Mouse (Mus musculus) adrenal gland, postnatal 25 days (tissue): Measurements from ENCODE around the gene Kcnb1. TPM values are rescaled to one million over a fixed set of nuclear protein-coding genes. Genes with fewer than 3 reads are reported as not detected.
A peak's percentile ranks its signal among the peaks of the same experiment; 100 is the strongest.
"Not testable (repeated sequence)": the region's sequence is repeated elsewhere in the genome, so short reads cannot be mapped to it uniquely, and the experiment has no call there.

Source experiments
- DNase-seq: peaks from one replicate; pipeline ENCODE4 v3.0.0; 2021; ENCODE audit warnings: mixed read lengths
- total RNA-seq: library from RNA; stranded (reverse); gene quantifications from 2 replicates; pipeline ENCODE4 v1.2.3, GENCODE M21; 2021

Kcnb1 gene
- total RNA-seq, 1 experiment from 2014 or later = 14.5 TPM

- not testable (repeated sequence) for DNase-seq
Measured at GRCm38 (mm10) chr2:167204686-167205085, 14.7 kb upstream of the Kcnb1 start.

DNA sequence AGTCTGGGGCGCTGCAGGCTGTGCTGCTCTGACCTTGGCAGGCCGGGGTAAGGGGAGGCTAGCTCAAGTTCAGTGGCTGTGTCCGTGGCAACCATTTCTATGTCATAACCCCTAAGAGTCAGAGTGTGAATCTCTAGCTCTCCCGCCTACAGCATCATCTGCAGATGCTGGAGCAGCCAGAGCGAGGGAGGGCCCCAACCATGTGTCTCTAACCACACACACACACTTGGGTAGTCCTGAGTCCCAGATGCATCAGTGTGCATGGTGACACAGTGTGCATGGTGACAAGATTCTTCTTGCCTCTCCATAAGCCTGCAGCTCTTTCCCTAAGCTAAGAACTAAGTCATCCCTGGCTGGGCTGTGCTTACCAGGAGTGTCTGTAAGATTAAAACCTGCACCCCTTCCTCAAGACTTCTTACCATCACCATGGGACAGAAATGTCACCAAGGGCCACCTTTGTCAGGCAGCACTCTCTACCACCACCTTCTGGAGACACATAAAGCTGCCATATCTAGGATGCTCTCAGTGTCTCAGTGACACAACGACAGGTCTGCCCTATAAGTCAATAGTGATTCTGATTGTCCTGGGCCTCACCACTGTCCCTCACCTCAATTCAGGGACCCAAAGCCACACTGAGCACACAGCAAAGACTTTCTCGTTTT, 13.7 kb upstream of the Kcnb1 start:
- DNase-seq = no peak

DNA sequence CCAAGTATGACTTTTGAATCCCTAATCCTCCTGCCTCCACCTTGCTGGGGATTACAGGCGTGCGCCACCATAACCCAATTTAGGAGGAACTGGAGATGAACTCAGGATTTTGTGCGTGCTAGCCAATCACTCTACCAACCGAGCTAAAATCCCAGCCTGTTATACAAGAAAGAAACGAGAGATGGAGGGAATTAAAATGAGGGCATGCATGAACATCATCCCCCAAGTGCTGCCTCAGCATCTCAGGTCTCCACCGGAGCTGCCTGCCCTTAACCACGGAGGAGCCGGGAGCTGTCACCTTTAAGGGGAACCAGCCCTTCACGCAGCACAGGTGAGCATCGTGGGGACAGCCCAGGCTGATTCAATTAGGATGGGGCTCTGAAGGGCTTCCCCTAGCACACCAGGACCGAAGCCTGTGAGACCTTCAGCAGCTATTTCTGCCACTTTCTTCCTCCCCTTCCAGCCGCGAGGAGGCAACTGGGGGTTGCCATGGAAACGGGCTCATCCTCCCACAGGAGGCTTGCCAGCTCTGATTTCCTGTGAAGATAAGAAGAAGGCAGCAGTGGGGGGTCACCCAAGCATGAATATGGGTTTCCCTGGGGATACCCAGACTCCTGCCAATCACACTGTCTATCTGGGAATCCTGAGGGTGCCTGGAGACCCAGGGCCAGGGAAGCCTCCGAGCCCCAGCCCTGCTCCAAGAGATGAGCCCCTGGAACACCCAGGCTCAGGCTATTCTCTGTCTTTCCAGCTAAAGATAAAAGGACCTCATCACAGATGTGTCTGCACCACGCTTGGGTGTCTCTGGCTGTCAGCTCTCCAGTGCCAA, 11.7 kb upstream of the Kcnb1 start:
- peak; percentile 35 for DNase-seq

DNA sequence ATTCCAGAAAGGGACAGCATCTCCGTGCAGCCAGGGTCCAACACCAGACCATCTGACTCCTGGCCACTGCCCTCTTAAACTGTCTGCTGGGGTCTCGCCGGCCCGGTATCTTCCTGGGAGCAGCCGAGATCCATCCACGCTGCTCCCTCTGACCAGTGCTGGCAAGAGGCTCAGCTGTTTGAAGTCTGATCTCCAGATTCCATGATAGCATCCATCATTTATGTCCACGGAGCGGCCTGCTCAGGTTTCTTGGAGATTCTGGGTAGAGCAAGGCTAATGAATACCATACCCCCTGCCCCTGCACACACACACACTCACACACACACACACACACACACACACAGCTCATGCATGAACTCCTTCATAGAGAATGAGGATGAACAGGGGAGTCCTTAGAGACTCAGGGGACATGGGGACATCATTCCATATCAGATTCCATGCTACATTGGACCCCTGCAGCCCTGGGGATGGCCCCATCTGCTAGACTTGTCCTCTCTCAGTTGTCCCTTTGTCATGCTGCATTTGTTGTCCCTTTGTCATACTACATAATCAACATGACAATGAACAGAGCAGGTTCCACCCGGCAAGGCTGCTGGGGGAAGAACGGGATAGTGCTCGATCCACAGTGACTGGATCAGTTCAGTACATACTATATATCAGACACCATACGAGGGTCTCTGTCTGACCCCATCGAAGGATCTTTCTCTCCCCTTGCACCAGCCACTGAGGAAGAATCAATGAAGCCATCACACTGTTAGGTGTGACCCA, 8.9 kb upstream of the Kcnb1 start:
- DNase-seq = no peak

DNA sequence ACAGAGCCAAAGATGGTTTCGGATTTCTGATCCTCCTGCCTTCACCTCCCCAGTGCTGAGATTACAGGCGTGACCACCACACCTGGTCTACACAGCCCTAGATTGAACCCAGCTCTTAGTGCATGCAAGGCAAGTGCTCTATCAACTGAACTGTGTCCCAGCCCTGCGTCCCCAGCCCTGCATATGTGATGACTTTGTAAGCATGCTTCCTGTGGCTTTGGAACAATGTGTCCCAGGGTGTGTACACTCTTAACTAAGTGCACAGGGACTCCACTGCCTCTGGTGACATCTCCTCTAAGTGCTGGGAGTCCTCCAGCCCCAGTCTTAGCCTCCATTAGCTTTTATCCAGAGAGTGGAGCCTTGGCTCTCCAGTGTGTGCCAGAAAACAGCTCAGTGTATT, 3.4 kb upstream of the Kcnb1 start:
- no peak for DNase-seq

DNA sequence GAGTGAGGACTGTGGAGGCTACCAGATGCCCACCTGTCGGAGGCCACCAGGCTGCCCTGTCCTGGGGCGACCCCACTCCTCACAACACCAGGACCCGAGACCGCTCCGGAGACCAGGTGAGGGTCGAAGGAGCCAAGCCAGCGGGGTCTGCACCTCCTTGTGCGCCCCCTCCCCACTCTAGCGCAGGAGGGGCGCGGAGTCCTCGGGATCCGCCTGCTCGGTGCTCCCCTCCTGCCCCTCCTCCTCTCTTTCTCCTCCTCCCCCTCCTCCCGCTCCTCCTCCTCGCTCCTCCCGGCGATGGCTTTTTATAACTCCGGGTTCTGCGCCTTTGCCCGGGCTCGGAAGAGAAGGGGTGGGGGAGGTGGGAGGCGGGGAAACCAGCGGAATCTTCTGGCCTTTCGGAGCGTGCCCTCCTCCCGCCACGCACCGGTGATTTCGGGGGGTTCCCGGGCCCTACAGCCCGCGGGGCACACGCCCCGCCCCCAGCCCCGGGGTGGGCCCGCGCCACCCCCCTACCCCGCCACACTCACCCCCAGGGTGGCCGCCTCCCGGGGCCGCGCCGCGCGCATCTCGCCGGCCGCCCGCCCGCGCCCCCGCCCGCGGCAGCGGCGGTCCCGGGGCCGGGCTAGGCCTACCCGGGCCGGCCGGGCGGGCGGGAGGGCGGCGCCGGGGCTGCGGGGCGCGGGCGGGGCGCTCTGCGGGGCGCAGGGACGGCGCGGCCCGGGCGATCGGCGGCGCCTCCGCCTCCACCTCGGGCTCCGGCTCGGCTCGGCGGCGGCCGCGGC, 472 bp downstream of the Kcnb1 start:
- DNase-seq = peak; percentile 30

DNA sequence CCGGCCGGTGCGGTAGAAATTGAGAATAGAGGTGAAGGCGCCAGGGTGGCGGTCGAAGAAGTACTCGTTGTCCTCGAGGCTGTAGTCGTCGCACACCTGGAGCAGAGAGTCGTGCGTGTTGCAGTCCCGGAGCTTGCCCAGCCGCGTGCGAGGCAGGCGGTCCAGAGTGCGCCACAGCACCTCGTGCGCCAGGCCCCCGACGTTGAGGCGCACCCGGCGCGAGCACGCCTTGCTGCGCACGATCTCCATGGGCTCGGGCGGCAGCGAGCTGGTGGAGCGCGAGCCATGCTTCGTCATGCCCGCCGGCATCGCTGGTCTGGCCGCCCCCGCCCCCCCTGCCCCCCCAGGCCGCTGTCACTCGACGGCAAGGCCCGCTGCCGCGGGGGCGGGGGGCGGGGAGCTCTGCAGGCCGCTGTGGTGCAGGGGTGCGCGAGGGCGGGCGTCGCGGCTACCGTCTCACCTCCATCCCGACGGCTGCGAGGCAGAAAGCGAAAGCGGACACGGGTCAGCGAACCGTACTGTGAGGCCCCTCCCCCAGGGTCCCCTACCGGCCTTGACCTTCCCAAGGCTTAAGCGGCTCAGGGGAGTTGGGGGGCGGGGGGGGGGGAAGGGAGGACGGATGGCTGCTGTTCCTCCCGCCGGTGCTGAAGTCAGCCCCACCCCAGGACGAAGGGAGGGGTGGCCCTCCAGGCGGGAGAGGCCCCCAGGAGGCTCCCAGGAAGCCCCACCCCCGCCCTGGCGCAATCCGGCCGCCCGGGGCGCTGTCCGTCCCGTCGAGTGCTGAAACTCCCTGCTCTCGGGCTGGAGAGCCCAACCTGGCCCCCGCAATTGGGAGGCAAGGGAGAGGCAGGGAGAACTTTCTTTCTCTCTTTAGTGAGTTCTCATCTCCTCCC, 1.4 kb downstream of the Kcnb1 start:
- peak; percentile 91 for DNase-seq

DNA sequence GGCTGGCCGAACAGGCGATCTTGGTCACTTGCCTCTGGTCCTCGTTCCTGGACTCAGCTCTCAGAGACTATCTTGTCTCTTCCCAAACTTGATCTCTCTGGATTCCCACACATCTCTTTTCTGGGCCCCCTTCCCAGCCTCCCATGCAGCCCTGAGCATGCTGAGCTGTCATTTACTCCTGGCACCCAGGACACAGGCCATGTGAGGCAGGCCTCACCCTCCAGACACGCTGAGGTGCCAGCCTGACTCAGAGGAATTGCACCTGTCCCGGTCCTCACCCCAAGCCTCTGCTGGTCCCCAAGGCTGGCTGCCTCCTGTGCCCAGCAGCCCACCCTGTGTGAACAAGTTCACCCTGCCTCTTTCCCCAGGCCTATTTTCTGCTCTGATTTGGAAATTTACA, 2.8 kb downstream of the Kcnb1 start:
- no peak for DNase-seq

GRCm38 (mm10) chr2:167186544-167186943, 3.4 kb downstream of the Kcnb1 start:
- no peak for DNase-seq

DNA sequence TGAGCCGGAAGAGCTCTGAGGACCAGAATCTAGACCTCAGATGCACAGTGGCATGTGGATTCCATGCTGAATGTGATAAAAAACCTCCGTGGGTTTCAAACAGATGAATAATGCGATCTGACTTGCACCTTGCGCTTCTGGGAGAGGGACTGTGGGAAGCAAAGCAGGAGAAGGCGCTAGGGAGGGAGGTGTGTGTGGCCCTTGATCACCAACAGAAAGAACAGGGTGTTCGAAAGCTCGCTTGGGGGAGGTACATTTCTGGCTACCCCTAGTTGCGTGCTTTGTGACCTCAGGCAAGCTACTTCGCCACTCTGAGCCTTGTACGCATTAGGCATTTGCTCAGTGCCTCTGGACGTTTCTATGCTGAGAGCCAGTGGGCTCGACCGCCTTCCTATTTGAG, 4.0 kb downstream of the Kcnb1 start:
- no peak for DNase-seq

- no peak for DNase-seq
Measured at GRCm38 (mm10) chr2:167185432-167185831, 4.5 kb downstream of the Kcnb1 start.

GRCm38 (mm10) chr2:167181662-167182389, 8.1 kb downstream of the Kcnb1 start:
- no peak for DNase-seq

- DNase-seq = no peak
Measured at GRCm38 (mm10) chr2:167181096-167181495, 8.9 kb downstream of the Kcnb1 start.

GRCm38 (mm10) chr2:167179301-167179700, 10.7 kb downstream of the Kcnb1 start:
- no peak for DNase-seq

DNA sequence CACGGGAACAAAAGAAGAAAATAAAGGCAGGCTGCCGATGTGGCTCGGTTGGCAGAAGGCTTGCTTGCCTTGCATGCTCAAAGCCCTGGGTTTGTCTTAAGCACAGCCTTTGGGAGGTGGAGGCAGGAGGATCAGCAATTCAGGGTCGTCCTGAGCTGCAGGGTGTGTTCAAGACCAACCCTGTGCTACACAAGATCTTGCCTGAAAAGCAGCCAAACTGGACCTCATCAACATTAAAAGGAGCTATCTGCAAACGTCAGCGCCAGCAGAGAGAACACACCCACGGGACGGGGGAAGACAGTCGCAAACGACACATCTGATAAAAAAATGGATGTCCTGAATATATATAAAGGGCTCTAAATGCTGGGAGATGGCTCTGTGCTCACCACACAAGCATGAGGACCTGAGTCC, 12.7 kb downstream of the Kcnb1 start:
- DNase-seq = no peak

GRCm38 (mm10) chr2:167175284-167175683, 14.7 kb downstream of the Kcnb1 start:
- DNase-seq = no peak

GRCm38 (mm10) chr2:167173051-167173875, 16.7 kb downstream of the Kcnb1 start:
- no peak for DNase-seq

GRCm38 (mm10) chr2:167167515-167168212, 22.3 kb downstream of the Kcnb1 start:
- no peak for DNase-seq

DNA sequence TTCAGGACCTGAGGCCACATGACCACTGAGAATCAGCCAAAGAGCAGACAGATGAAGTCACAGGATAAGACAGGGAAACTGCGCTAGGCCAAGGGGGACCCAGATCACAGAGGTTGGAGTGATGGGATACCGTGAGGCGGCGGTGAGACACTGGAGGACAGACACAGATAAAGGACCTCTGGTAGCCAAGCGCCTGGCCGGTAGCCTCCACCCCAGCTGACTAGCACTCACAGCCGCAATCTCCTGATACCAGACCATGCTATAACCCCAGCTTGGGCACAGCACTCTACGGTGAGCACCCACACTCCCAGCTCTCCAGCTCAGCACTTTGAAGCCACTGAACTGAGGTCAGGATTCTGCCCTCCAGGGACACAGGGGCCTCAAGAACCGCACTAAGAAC, 26.4 kb downstream of the Kcnb1 start:
- no peak for DNase-seq
